9 mouse cellular contexts compared by ENCODE assay signal in genomic region chr8:84338493-84338892, GRCm38 (mm10). TPM values are rescaled to one million over a fixed set of nuclear protein-coding genes. Genes with fewer than 3 reads are reported as not detected.
A peak's percentile ranks its signal among the peaks of the same experiment; 100 is the strongest.
DNase-seq lines count a peak whose midpoint lies in the region; ATAC-seq and TF ChIP-seq lines count a peak whose summit lies in the region.
"Had no signal": no experiment of that assay in that cellular context is flagged by ENCODE, and none has a peak within 500 bp of the region (broad histone marks: within the 10 kb centered on the region; RNA-seq: fewer than 3 reads in every experiment).

No protein-coding gene starts in this region.

- peak overlapping the region; percentile 34; the same call in 1 of the 2 replicates for H3K4me2 ChIP-seq in heart, embryonic 15.5 days
- peak overlapping the region; percentile 24; the same call in 1 of the 2 replicates for H3K4me2 ChIP-seq in forebrain, embryonic 14.5 days (ENCODE audit: low read length)
- H3K4me2 ChIP-seq in midbrain, embryonic 14.5 days (ENCODE audit: low read length), result peak overlapping the region; percentile 34
- H3K4me2 ChIP-seq: liver, embryonic 13.5 days had no signal

- no peaks in the 10 kb centered on the region for H3K36me3 ChIP-seq in heart, embryonic 15.5 days
- H3K36me3 ChIP-seq in forebrain, embryonic 14.5 days (ENCODE audit: control insufficient read depth, insufficient read depth, low read length), result no peaks in the 10 kb centered on the region
- no peaks in the 10 kb centered on the region for H3K36me3 ChIP-seq in midbrain, embryonic 14.5 days (ENCODE audit: control insufficient read depth, insufficient read depth, low read length)
- H3K36me3 ChIP-seq: liver, embryonic 13.5 days had no signal

- TF ChIP-seq POLR2A in brain, embryonic 14.5 days (IDR thresholded peaks at IDR 0.05; ENCODE audit: borderline replicate concordance, extremely low read depth, insufficient read depth, insufficient read length, poor library complexity, severe bottlenecking), result no peak
- no peak for TF ChIP-seq POLR2A in lung, adult 2 months (IDR thresholded peaks at IDR 0.05; ENCODE audit: borderline replicate concordance, extremely low read depth, low read depth, low read length)

- DNase-seq in heart, adult 11 months, result no peak
- peak; percentile 16 for DNase-seq in brain, embryonic 14.5 days (ENCODE audit: low read depth)
- no peak for DNase-seq in forebrain, embryonic 14.5 days (ENCODE audit: low spot score)
- DNase-seq in midbrain, embryonic 14.5 days, result no peak
- DNase-seq in urinary bladder, adult 18-20 months (ENCODE audit: low spot score in 2 of 2), result no peak
- DNase-seq in thymus, postnatal 4 days, result no peak
- DNase-seq in lung, adult 2 months, result no peak
- DNase-seq: liver, embryonic 13.5 days had no signal

- no peak for TF ChIP-seq CTCF in brain, embryonic 14.5 days (IDR thresholded peaks at IDR 0.05; ENCODE audit: borderline replicate concordance, extremely low read depth, insufficient read depth, insufficient read length)
- no peak for TF ChIP-seq CTCF in lung, adult 2 months (IDR thresholded peaks at IDR 0.05; ENCODE audit: insufficient read depth, low read length)

- no peak for ATAC-seq in heart, embryonic 15.5 days (replicated peaks; ENCODE audit: insufficient number of reproducible peaks, insufficient read depth, low FRiP score, low read depth)
- no peak for ATAC-seq in forebrain, embryonic 14.5 days
- ATAC-seq in midbrain, embryonic 14.5 days (ENCODE audit: low FRiP score, low TSS enrichment), result no peak

- 17% methylated on average over 17 of the region's 17 CpGs for WGBS in heart, embryonic 15.5 days
- WGBS in forebrain, embryonic 14.5 days, result 11% methylated on average over 17 of the region's 17 CpGs
- WGBS in midbrain, embryonic 14.5 days, result 10% methylated on average over 17 of the region's 17 CpGs
- 8% methylated on average over 17 of the region's 17 CpGs for WGBS in lung, adult 2 months

- H3K27me3 ChIP-seq in heart, embryonic 15.5 days, result peaks cover 44% of the 10 kb centered on the region
- peaks cover 11% of the 10 kb centered on the region; the same call in 1 of the 2 replicates for H3K27me3 ChIP-seq in forebrain, embryonic 14.5 days (replicated peaks; ENCODE audit: control insufficient read depth, insufficient read depth, low read length)
- peaks cover 7% of the 10 kb centered on the region; the same call in 1 of the 2 replicates for H3K27me3 ChIP-seq in midbrain, embryonic 14.5 days (ENCODE audit: control insufficient read depth, insufficient read depth, low read length)

- H3K9ac ChIP-seq in heart, embryonic 15.5 days, result no peak overlapping the region
- no peak overlapping the region for H3K9ac ChIP-seq in forebrain, embryonic 14.5 days (ENCODE audit: low read length)
- no peak overlapping the region; the same call in 1 of the 2 replicates for H3K9ac ChIP-seq in midbrain, embryonic 14.5 days (replicated peaks; ENCODE audit: low read length)
- H3K9ac ChIP-seq: liver, embryonic 13.5 days had no signal

- H3K4me3 ChIP-seq in heart, embryonic 15.5 days, result no peak overlapping the region
- 0 out of 2 replicates have a peak overlapping the region, but pooled peaks have one; percentile 5 for H3K4me3 ChIP-seq in forebrain, embryonic 14.5 days (ENCODE audit: low read depth, low read length)
- peak overlapping the region; percentile 5; the same call in 1 of the 2 replicates for H3K4me3 ChIP-seq in midbrain, embryonic 14.5 days (replicated peaks; ENCODE audit: low read depth, low read length)
- no peak overlapping the region for H3K4me3 ChIP-seq in lung, adult 2 months (replicated peaks; ENCODE audit: extremely low read depth, low read depth, low read length)
- H3K4me3 ChIP-seq: liver, embryonic 13.5 days had no signal

- no peak overlapping the region for H3K27ac ChIP-seq in heart, embryonic 15.5 days
- H3K27ac ChIP-seq in forebrain, embryonic 14.5 days (ENCODE audit: low read depth, low read length), result no peak overlapping the region
- H3K27ac ChIP-seq in midbrain, embryonic 14.5 days (replicated peaks; ENCODE audit: low read depth, low read length), result no peak overlapping the region
- H3K27ac ChIP-seq: liver, embryonic 13.5 days had no signal

- no peaks in the 10 kb centered on the region for H3K4me1 ChIP-seq in heart, embryonic 15.5 days (replicated peaks)
- H3K4me1 ChIP-seq in forebrain, embryonic 14.5 days (ENCODE audit: control insufficient read depth, insufficient read depth, low read length), result no peaks in the 10 kb centered on the region
- H3K4me1 ChIP-seq in midbrain, embryonic 14.5 days (ENCODE audit: control insufficient read depth, insufficient read depth, low read length), result no peaks in the 10 kb centered on the region; the same call in 1 of the 2 replicates
- no peaks in the 10 kb centered on the region for H3K4me1 ChIP-seq in lung, adult 2 months (ENCODE audit: control insufficient read depth, insufficient read depth, low read length)
- H3K4me1 ChIP-seq: liver, embryonic 13.5 days had no signal

- H3K9me3 ChIP-seq in heart, embryonic 15.5 days (replicated peaks), result no peaks in the 10 kb centered on the region
- no peaks in the 10 kb centered on the region for H3K9me3 ChIP-seq in forebrain, embryonic 14.5 days (replicated peaks; ENCODE audit: control insufficient read depth, low read length)
- H3K9me3 ChIP-seq in midbrain, embryonic 14.5 days (ENCODE audit: control insufficient read depth, low read length), result no peaks in the 10 kb centered on the region
- H3K9me3 ChIP-seq: liver, embryonic 13.5 days had no signal

RNA-seq across cellular contexts. Expression of gene Cacna1a, which starts 49.7 kb away (rescaled TPM):
- 7.2 and 8.3 TPM in 2 replicates for polyA plus RNA-seq in heart, embryonic 15.5 days (2015; fragmentation: Nextera tagmentation; extraction: Ambion mirVana)
- 41.1 and 80.8 TPM in 2 replicates for polyA plus RNA-seq in brain, embryonic 14.5 days (2012; rRNA removed)
- 3.2 and 6.0 TPM in 2 replicates for polyA plus RNA-seq in forebrain, embryonic 14.5 days (2014; fragmentation: Nextera tagmentation; extraction: Ambion mirVana)
- 13.8 and 16.1 TPM in 2 replicates for polyA plus RNA-seq in midbrain, embryonic 14.5 days (2014; fragmentation: Nextera tagmentation; extraction: Ambion mirVana)
- polyA plus RNA-seq in lung, adult 2 months (2012; rRNA removed), result 11.3 and 13.3 TPM in 2 replicates

Comparison
In these comparisons a context has a peak if more than half of its experiments do, and no peak if none do; other contexts are left out.
1. H3K4me3 ChIP-seq: peak in forebrain, embryonic 14.5 days (single experiment) and midbrain, embryonic 14.5 days (single experiment); none in heart, embryonic 15.5 days (single experiment) and lung, adult 2 months (single experiment).
2. Peak in every context shown above with its lines, with median percentiles within 50 percentile points of each other: H3K4me2 ChIP-seq.